Mouse (Mus musculus) olfactory bulb, adult 2 months (tissue): ENCODE results near the gene Fance. TPM values are rescaled to one million over a fixed set of nuclear protein-coding genes. Genes with fewer than 3 reads are reported as not detected.
"Not testable (repeated sequence)": the region's sequence is repeated elsewhere in the genome, so short reads cannot be mapped to it uniquely, and the experiment has no call there.

Source experiments
- H3K27ac ChIP-seq: fragments of 200-500 bp; 2 replicates; pipeline ENCODE4 v1.5.1; 2012; ENCODE audit warnings: low read depth, low read length; ENCODE audit not compliant: insufficient read depth
- H3K4me1 ChIP-seq: fragments of 200-500 bp; 2 replicates; pipeline ENCODE4 v1.6.1; 2012; ENCODE audit warnings: low read length; ENCODE audit not compliant: control insufficient read depth, insufficient read depth
- H3K4me3 ChIP-seq: fragments of 200-500 bp; 2 replicates; pipeline ENCODE4 v1.5.1; 2012; ENCODE audit warnings: mild to moderate bottlenecking, low read depth, low read length, moderate library complexity; ENCODE audit not compliant: insufficient read depth
- CTCF ChIP-seq: fragments of 200-500 bp; IDR thresholded peaks from 2 replicates; pipeline ENCODE4 v1.5.1; 2012; ENCODE audit warnings: low read depth, mild to moderate bottlenecking, low read length, moderate library complexity; ENCODE audit not compliant: insufficient read depth
- POLR2A ChIP-seq: fragments of 200-500 bp; IDR thresholded peaks from 2 replicates; pipeline ENCODE4 v1.6.1; 2012; ENCODE audit warnings: mild to moderate bottlenecking, low read depth, low read length, moderate library complexity; ENCODE audit not compliant: insufficient read depth
- WGBS: fragments of 180-500 bp; shearing (Covaris S2); methylation state at CpG from one replicate; pipeline ENCODE4 v1.1.7; 2018; 5-methylcytosine and 5-hydroxymethylcytosine counted together
- polyA plus RNA-seq: library from polyadenylated mRNA; stranded (reverse); fragments of >200 nt; gene quantifications from 2 replicates; pipeline ENCODE4 v1.2.4, GENCODE M21; 2012; ENCODE audit warnings: low replicate concordance; ENCODE audit not compliant: missing spikeins, insufficient read depth, insufficient read length

Fance gene
- polyA plus RNA-seq, 1 experiment, result not detected

DNA sequence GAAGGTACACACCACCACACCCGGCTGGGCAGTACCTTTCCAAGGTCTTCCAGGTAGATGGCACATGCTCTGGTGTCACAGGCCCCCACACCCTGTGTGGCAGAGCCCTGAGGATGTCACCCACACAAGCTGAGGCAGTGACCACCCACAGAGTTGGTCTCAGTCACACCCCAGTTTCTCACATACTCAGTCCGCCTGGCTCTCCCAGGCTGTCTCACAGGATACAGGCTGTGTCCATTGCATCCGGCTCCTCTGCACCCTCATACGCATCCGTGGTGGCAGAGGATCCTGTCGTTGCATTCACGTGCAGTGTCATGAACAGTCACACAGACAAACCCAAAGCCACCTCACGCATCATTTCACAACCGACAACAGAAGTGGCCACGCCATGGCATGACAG lies 34.0 kb downstream of the Fance start:
- peaks cover 11% of the 10 kb centered on the region for H3K4me1 ChIP-seq
- 91% methylated on average over 10 of the region's 10 CpGs for WGBS
- TF ChIP-seq CTCF (no peak), POLR2A (no peak)
- H3K27ac ChIP-seq, result no peak overlapping the region
- H3K4me3 ChIP-seq, result no peak overlapping the region

DNA sequence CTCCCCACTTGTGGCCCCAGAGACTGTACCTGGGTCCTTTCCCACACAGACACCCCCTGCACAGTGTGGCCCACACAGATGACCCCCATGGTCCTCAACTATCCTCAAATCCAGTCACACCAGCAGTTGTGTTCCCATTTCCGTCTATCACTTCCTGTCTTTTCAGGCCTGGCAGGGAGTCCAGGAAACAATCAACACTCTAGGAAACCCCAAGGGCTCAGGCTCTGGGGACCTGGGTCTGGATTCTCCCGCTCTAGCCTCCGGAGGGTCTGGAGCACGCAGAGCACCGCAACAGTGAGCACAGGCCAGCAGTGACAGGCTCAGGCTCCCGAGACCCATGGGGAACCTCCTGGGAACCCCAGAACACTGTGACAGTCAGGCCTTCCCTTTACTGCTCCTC lies 34.9 kb downstream of the Fance start:
- H3K4me1 ChIP-seq, result peaks cover 11% of the 10 kb centered on the region
- H3K27ac ChIP-seq, result no peak overlapping the region
- H3K4me3 ChIP-seq, result no peak overlapping the region
- 77% methylated on average over 6 of the region's 6 CpGs for WGBS
- no peak for TF ChIP-seq POLR2A
- TF ChIP-seq CTCF, result no peak

DNA sequence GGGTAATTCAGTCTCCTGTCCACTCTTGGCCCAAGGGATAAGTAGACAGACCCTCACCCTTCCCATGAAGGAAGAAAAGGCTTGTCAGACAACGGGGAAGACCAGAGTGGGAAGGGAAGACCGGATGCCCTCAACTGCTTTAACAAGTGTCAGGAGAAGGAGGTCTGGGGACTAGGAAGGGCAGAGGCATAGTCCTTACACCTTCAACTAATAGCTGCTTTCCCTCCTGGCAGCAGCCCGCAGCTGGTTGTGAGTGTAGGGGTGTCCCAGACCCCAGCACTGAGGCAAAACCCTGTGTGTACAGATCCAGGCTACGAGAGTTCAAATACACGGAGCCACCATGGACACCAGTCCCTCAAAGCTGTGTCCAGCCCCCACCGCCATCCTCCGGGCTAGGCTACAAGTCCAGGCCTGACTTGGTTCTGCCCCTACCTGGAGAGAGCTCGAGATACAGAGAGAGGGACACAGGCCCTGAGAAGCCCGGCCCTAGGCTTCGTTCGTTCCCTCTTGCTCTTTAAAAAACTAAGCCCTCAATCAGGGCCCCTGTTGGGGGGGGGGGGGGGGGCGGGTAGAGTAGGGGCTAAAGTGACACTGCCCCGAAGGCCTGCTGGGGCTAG lies 36.1 kb downstream of the Fance start:
- Histone ChIP-seq H3K4me3 (peak overlapping the region; percentile 42), H3K4me1 (peaks cover 11% of the 10 kb centered on the region), H3K27ac (no peak overlapping the region)
- TF ChIP-seq POLR2A (no peak), CTCF (no peak)
- 48% methylated on average over 13 of the region's 13 CpGs for WGBS

DNA sequence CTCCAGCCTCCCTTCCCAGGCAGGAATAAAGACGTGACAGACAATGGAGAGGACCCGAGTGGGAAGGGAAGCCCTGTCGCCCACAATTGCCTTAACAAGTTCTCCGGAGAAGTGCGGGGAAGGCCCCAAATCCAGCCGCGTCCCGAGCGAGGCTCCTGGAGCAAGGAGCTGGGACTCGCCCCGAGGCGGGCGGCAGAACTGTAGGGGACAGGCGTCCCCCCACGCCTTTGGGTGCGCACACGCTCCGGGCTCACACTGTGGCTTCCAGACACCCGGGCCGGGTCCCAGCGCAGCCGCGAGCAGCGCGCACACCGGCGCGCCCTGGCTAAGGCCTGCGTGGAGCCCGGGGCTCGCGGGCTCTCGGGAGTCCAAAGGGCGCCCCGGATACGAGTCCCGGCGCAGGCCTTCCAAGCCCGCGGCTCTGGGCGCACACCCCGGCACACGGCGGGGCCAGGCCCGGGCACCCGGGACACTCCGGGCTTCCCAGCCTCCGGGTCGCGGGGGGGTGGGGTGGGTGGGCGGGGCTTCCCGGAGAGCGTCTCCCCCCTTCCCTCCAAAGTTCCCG lies 36.7 kb downstream of the Fance start:
- 2% methylated on average over 54 of the region's 54 CpGs for WGBS
- TF ChIP-seq CTCF (no peak), POLR2A (no peak)
- Histone ChIP-seq H3K4me3 (peak overlapping the region; percentile 42), H3K4me1 (peaks cover 11% of the 10 kb centered on the region), H3K27ac (no peak overlapping the region)

DNA sequence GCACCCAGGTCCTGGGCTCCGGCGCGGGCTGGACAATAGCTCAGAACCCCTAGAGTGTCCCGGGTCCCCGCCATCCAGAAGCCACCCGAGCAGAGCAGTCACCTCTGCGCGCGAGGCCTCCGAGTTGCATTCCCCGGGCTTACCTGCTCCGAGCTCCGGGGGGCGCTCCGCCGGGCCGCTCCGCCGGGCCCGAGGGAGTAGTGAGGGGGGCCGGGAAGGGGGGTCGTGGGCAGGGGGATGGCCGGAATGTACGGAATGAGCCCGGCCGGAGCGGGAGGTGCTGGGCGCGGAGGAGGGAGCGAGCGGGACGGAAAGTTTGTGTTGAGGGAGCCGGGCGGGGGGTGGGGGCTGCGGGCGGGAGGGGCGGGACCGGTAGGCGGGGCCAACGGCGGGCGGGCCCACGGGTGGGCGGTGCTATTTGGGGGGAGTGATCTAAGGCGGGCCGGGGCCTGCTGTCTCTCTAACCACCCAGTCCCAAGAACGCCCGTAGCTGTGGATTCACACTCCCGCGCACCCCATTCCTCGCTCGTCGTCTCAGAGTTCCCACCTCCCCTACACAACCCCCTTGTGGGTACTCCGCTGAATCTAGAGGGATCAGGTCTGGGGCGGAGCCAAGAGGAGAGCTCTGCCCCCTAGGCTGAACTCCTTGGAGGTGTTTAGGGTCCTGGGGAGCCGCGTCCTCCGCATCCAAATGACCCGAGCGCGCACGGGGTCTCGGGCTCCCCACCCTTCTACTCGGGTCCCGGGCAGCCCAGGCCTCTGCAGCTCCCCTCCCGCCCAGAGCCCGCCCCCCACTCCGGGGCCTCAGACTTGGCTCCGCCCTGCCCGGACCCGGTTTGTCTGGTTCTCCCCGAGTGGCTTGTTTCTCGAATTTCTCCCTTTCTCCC lies 37.4 kb downstream of the Fance start, which contains the start of gene Tead3:
Tead3 (minus strand) TSS at position 352 of the 887 bp plus-strand sequence.
- no peak for TF ChIP-seq CTCF
- TF ChIP-seq POLR2A, result no peak
- H3K27ac ChIP-seq, result no peak within 1 kb of the TSS
- under 1% methylated on average over 71 of the region's 73 CpGs for WGBS
- peaks cover 11% of the 10 kb centered on the region for H3K4me1 ChIP-seq
- H3K4me3 ChIP-seq, result peak within 1 kb of the TSS; percentile 55

DNA sequence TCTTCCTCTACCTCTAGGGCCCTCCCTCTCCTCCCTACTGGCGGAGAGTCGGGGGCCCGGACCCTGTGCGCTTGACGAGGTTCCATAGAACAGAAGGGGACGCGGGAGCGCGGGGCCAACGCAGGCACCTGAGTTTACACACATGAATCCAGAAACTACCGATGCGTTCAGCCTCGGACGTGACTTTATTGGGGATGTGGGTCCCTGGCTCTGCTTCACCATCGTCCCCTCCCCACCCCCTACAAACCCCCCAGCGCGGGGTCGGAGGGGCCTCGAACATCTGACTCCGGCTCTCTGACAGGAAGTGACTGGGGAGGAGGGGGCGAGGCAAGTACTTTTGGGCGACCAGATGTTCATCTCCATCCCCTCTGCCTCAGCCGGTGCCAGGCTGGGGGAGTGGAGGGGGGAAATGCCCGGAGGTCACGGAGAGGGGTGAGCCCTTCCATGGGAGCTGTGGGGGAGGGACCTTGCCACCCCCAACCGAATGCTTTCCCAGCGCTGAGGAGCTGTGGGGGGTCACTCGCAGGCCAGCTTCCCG lies 38.1 kb downstream of the Fance start:
- WGBS, result 4% methylated on average over 29 of the region's 29 CpGs
- H3K27ac ChIP-seq, result no peak overlapping the region
- peaks cover 11% of the 10 kb centered on the region for H3K4me1 ChIP-seq
- no peak for TF ChIP-seq POLR2A
- TF ChIP-seq CTCF, result no peak
- peak overlapping the region; percentile 55 for H3K4me3 ChIP-seq

DNA sequence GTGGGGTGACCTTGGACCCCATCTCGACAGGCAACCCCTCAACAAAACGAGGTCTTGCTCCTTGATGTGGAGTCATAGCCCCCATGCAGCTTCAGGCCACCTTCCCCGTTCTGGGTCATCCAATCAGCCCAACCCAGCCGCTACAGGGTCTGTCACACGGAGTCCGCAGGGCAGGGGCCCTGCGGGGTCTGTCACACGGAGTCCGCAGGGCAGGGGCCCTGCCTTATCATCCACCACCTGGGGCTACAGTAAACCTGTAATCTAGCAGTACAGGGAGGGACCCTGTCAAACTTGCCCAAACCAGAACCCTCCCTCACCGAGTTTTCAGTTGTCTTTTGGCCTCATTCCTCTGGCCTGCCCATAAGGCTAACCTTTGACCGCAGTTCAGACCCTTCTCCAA lies 38.7 kb downstream of the Fance start:
- Histone ChIP-seq H3K4me1 (peaks cover 11% of the 10 kb centered on the region), H3K27ac (no peak overlapping the region), H3K4me3 (no peak overlapping the region)
- TF ChIP-seq CTCF (no peak), POLR2A (no peak)
- 59% methylated on average over 11 of the region's 11 CpGs for WGBS

DNA sequence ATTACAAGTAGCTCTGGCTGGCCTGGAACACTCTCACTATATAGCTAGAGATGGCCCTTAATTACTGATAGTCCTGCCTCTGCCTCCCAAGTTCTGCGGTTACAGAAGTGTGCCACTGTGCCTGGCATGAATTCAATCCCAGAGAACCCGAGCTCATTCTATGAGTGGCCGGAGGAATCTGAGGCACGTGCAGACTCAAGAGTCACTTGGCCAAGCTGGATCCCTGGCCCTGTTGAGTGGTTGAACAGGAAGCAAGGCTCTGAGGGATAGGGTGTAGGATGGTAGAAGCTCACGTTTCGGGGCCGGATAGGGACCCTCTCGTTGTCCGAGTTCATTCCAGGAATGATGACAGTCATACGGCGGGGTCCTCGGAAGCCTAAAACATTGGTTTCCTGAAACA lies 42.6 kb downstream of the Fance start:
- Histone ChIP-seq H3K27ac (no peak overlapping the region), H3K4me1 (peaks cover 9% of the 10 kb centered on the region), H3K4me3 (no peak overlapping the region)
- 90% methylated on average over 12 of the region's 12 CpGs for WGBS
- TF ChIP-seq CTCF, result no peak

DNA sequence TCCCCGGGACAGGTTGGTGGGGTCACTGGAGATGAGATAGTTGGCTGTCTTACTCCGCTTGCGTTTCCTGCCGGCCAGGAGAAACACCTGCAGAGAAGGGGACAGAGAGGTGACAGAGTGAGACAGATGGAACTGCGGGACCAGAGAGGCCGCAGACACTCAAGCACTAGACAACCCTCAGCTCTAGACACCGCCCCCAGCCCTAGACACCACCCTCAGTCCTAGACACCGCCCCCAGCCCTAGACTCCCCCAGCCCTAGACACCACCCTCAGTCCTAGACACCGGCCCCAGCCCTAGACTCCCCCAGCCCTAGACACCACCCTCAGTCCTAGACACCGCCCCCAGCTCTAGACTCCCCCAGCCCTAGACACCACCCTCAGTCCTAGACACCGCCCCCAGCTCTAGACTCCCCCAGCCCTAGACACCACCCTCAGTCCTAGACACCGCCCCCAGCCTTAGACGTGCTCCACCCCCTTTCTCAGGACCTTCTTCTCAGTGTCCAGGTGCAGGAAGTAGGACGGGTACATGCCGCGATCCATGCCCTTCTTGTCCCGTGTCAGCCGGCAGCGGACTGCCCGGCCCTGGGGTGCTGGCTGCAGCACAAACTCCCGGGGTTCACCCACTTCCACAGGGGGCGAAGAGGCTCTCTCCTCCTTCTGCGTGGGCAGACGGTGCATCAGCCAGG lies 45.4 kb downstream of the Fance start:
- not testable (repeated sequence) for H3K4me3 ChIP-seq, H3K4me1 ChIP-seq, H3K27ac ChIP-seq
- WGBS, result 27% methylated on average over 24 of the region's 24 CpGs
